Mouse (Mus musculus) fat pad, adult 2 months (tissue): ENCODE results near the gene Gm4141.
"Not testable (repeated sequence)": the region's sequence is repeated elsewhere in the genome, so short reads cannot be mapped to it uniquely, and the experiment has no call there.

Source experiments
- DNase-seq: peaks from one replicate; pipeline ENCODE4 v3.0.0-alpha.2; 2011; ENCODE audit warnings: low read depth, low spot score; ENCODE audit errors: extremely low read depth

Gene Gm4141

DNA sequence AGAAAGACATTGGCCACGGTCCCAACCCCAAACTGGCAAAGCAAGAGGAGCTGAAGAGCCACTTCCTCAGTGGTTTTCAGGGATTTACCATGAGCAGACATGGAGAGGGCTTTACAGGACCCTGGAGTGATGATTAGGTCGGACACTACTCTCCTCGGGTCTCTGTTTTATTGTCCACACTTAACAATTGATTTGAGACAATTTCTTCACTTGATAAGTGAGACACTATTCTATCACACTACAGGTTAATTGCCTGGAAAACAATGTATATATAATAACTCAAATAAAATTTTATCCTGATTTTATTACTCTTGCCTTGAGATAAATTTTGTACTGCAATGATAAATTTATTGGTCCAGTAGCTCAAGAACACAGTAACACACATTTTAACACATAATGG lies at the start of gene Gm4141:
Gene Gm4141, minus strand, starts transcription at position 101 of the 400 bp plus-strand sequence.
- DNase-seq, result not testable (repeated sequence)

DNA sequence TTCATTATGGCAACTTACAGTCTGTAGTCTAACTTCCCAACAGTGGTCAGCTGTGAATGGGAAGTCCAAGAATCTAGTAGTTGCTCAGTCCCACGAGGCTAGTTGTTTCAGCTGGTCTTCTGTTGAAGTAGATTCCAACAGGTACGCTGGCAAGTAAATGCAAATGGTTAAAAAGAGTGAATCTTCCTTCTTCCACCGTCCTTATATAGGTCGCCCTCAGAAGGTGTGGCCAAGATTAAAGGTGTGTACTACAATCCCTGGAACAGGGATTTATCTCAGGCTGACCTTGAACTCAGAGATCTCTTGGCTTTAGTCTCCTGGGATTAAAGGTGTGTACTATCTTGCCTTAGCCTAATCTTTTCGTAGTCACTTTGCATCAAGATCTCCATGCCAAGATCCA lies 22.9 kb upstream of the Gm4141 start, which contains the start of gene Gm4513:
Gene Gm4513, minus strand, starts transcription at position 101 of the 400 bp plus-strand sequence.
- not testable (repeated sequence) for DNase-seq

DNA sequence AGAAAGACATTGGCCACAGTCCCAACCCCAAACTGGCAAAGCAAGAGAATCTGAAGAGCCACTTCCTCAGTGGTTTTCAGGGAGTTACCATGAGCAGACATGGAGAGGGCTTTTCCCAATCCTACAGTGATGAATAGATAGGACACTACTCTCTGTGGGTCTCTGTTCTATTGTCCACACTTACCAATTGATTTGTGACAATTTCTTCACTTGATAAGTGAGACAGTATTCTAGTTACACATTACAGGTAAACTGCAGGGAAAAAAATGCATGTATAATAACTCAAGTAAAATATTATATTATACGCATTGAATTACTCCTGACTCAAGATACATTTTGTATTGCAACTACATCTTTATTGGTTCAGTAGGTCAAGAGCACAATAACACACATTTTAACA lies 30.4 kb downstream of the Gm4141 start, which contains the start of gene Gm5726:
Gene Gm5726, minus strand, starts transcription at position 101 of the 400 bp plus-strand sequence.
- DNase-seq, result not testable (repeated sequence)

DNA sequence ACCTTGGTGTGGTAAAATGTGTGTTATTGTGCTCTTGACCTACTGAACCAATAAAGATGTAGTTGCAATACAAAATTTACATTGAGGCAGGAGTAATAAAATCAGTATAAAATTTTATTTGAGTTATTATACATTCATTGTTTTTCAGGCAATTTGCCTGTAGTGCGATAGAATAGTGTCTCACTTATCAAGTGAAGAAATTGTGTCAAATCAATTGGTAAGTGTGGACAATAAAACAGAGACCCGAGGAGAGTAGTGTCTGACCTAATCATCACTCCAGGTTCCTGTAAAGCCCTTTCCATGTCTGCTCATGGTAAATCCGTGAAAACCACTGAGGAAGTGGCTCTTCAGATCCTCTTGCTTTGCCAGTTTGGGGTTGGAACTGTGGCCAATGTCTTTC lies 42.5 kb downstream of the Gm4141 start, which contains the start of gene Vmn1r104:
Gene Vmn1r104, plus strand, starts transcription at position 301 of the 400 bp plus-strand sequence.
- DNase-seq, result not testable (repeated sequence)
